ENCODE assay signal across 8 mouse cellular contexts in the genomic region with DNA sequence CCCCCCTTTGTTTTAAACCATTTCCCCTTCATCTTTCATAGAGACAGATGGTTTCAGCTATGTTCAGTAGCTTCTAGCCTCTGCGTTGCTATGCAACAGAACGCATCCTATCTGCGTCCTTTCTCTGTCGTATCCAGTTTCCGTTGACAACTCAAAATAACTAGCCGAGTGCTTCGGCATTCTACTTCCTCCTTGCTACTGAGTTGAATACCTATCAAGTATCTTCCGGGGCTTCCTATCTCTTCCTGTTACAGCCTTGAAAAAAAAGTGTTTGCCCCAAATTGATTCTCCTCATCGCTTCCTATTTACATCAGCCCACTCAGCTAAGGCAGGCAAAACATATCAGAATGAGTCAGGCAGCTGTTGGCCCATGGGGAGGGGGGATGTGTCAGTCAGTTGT.
A peak's percentile ranks its signal among the peaks of the same experiment; 100 is the strongest.
DNase-seq lines count a peak whose midpoint lies in the region; ATAC-seq and TF ChIP-seq lines count a peak whose summit lies in the region.

No protein-coding gene starts in this region.

- H3K27me3 ChIP-seq in heart, postnatal 0 days (ENCODE audit: control insufficient read depth, insufficient read depth, low read length) = no peaks in the 10 kb centered on the region

- H3K9ac ChIP-seq in heart, postnatal 0 days (replicated peaks; ENCODE audit: low read depth, low read length) = no peak overlapping the region

- peak overlapping the region; percentile 2; the same call in 1 of the 2 replicates for H3K4me2 ChIP-seq in heart, postnatal 0 days (ENCODE audit: low read depth, low read length)

- intact Hi-C loops in left cerebral cortex, postnatal 10 days (cut with DNase I) = no loop called here

- no peak for TF ChIP-seq CTCF in heart, postnatal 0 days (IDR thresholded peaks at IDR 0.05; ENCODE audit: low read depth)

- H3K27ac ChIP-seq in heart, postnatal 0 days (ENCODE audit: low read depth) = no peak overlapping the region

- H3K36me3 ChIP-seq in heart, postnatal 0 days (replicated peaks; ENCODE audit: control insufficient read depth, insufficient read depth, low read length) = no peaks in the 10 kb centered on the region

- H3K4me3 ChIP-seq in heart, postnatal 0 days (ENCODE audit: low read depth, low read length) = no peak overlapping the region

- no peaks in the 10 kb centered on the region for H3K9me3 ChIP-seq in heart, postnatal 0 days (replicated peaks; ENCODE audit: control insufficient read depth, low read length)

- no peak for ATAC-seq in heart, postnatal 0 days (ENCODE audit: insufficient read depth, low read depth)
- ATAC-seq in granulocyte monocyte progenitor cell, adult 5-6 weeks (replicated peaks; ENCODE audit: poor library complexity, severe bottlenecking) = peak; percentile 61

- WGBS in heart, postnatal 0 days = 16% methylated on average over 9 of the region's 9 CpGs

- H3K4me1 ChIP-seq in heart, postnatal 0 days (ENCODE audit: control insufficient read depth, insufficient read depth) = no peaks in the 10 kb centered on the region

- DNase-seq in heart, postnatal 0 days (ENCODE audit: low spot score) = peak; percentile 21
- DNase-seq in heart, adult 8-10 months (ENCODE audit: low spot score) = no peak
- DNase-seq in T-cell, adult 2 months (ENCODE audit: low spot score) = peak; percentile 46
- DNase-seq in left cerebral cortex, postnatal 10 days (ENCODE audit: extremely low spot score in 1 of 2, low spot score in 2 of 2) = peak; percentile 21 to 74
- peak; percentile 14 for DNase-seq in right cerebral cortex, postnatal 14 days
- no peak for DNase-seq in yolk sac, embryonic 10.5 days (ENCODE audit: low spot score)
- DNase-seq in gastrocnemius, adult 8-10 months (ENCODE audit: low spot score in 2 of 2) = no peak

- no peak for TF ChIP-seq EP300 in heart, postnatal 0 days (IDR thresholded peaks at IDR 0.05; ENCODE audit: low read depth)

Comparison
In these comparisons a context has a peak if more than half of its experiments do, and no peak if none do; other contexts are left out.
1. DNase-seq: peak in heart, postnatal 0 days (single experiment), T-cell, adult 2 months (single experiment), left cerebral cortex, postnatal 10 days (2 of 2) and right cerebral cortex, postnatal 14 days (single experiment); none in heart, adult 8-10 months (single experiment), yolk sac, embryonic 10.5 days (single experiment) and gastrocnemius, adult 8-10 months (0 of 2).